Mouse (Mus musculus): ENCODE data around the gene Tmem164. TPM values are rescaled to one million over a fixed set of nuclear protein-coding genes. Genes with fewer than 3 reads are reported as not detected.

Tmem164 gene
- polyA plus RNA-seq, 1 experiment from 2014 or later = 36.4 TPM

DNA sequence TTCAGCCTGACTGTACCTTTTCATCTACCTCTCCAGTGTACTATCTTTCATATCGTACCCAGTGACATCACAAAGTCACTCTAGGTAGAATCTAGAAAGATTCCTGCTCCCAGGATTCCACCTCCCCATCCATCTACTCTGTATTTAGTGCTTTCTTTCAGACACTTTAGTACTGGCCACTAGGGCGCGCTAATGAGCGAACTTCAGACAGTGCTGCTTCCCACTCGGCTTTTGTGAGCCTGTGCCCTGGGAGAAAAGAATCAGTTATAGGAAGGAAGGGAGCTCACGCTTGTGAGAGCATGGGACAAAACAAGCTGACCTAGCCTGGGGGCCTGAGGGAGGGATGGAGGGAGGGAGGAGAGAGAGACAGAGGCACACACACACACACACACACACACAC is 131.9 kb downstream of the Tmem164 start:
- Histone ChIP-seq H3K9me3 (ENCODE audit: control insufficient read depth, low read length) (no peaks in the 10 kb centered on the region), H3K4me2 (ENCODE audit: low read depth, severe bottlenecking) (no peak overlapping the region), H3K4me1 (ENCODE audit: control insufficient read depth, insufficient read depth, low read length) (no peaks in the 10 kb centered on the region), H3K9ac (ENCODE audit: low read length) (no peak overlapping the region), H3K27me3 (ENCODE audit: control insufficient read depth, insufficient read depth, low read length) (no peaks in the 10 kb centered on the region), H3K27ac (replicated peaks; ENCODE audit: low read depth, low read length) (no peak overlapping the region), H3K4me3 (ENCODE audit: low read depth, low read length) (no peak overlapping the region), H3K36me3 (ENCODE audit: control insufficient read depth, insufficient read depth, low read length) (no peaks in the 10 kb centered on the region)
- ATAC-seq (ENCODE audit: insufficient number of reproducible peaks, low FRiP score, low TSS enrichment, low read depth) = no peak
- WGBS = 25% methylated on average over 6 of the region's 6 CpGs
- peak; percentile 50 for DNase-seq (ENCODE audit: low spot score)

DNA sequence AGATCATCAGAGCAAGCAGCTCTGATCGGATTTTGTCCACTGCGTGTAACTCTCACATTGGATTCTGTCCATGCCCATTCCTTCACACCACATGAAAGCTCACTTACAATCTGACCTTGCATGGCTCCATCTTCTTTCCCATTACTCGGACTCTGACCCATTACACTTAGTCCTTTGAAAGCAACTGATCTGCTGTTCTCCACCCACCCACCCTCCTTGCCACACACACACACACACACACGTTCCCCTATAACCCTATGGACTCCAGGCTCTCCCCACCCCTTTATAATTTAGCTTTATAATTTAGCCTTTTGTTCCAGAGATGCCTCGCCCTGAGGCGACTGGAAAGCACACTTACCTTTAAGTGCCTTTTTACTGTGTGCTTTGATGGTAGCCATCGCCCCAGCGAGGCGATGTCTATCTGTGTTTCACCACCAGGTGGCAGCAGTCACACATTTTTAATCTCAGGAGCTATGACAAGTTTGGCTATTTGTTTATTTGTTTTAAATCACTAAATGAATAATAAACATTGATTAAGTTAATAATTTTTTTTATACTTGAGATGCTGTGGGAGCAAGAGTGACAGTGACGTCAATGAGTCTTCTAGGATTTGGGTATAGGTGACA is 137.0 kb downstream of the Tmem164 start:
- no peak overlapping the region for H3K9ac ChIP-seq (ENCODE audit: low read length)
- 37% methylated on average over 10 of the region's 10 CpGs for whole genome bisulfite sequencing
- no peak overlapping the region for H3K4me2 ChIP-seq (ENCODE audit: low read depth, severe bottlenecking)
- no peak overlapping the region for H3K4me3 ChIP-seq (ENCODE audit: low read depth, low read length)
- no peak overlapping the region for H3K27ac ChIP-seq (replicated peaks; ENCODE audit: low read depth, low read length)
- H3K36me3 ChIP-seq (ENCODE audit: control insufficient read depth, insufficient read depth, low read length) = no peaks in the 10 kb centered on the region
- DNase-seq (ENCODE audit: low spot score) = peak; percentile 70
- H3K9me3 ChIP-seq (ENCODE audit: control insufficient read depth, low read length) = no peaks in the 10 kb centered on the region
- no peak for ATAC-seq (ENCODE audit: insufficient number of reproducible peaks, low FRiP score, low TSS enrichment, low read depth)
- no peaks in the 10 kb centered on the region for H3K27me3 ChIP-seq (ENCODE audit: control insufficient read depth, insufficient read depth, low read length)
- 0 out of 2 replicates have a peak, but pooled peaks cover 2% of the 10 kb centered on the region for H3K4me1 ChIP-seq (ENCODE audit: control insufficient read depth, insufficient read depth, low read length)

DNA sequence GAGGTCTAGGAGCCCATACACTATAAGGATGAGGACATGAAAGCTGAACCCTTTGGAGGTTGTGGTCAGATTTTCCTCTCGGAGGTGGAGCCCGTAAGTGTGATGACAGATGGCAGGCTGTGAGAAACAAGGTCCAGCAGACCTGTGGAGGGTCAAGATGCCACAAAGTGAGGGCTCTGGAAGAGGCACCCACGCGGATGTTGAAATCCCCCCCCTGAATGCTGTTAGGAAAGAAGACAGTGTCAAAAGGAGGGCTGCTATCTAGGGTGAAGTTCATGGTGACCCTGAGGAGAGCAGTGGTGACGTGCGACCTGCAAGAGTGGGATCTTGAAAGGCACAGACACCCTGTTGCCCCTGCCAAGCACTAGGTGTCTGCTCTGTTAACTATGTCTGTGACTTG is 140.0 kb downstream of the Tmem164 start:
- DNase-seq (ENCODE audit: low spot score) (no peak), ATAC-seq (ENCODE audit: insufficient number of reproducible peaks, low FRiP score, low TSS enrichment, low read depth) (no peak)
- Histone ChIP-seq H3K27ac (replicated peaks; ENCODE audit: low read depth, low read length) (no peak overlapping the region), H3K4me1 (ENCODE audit: control insufficient read depth, insufficient read depth, low read length) (0 out of 2 replicates have a peak, but pooled peaks cover 3% of the 10 kb centered on the region), H3K27me3 (ENCODE audit: control insufficient read depth, insufficient read depth, low read length) (no peaks in the 10 kb centered on the region), H3K9me3 (ENCODE audit: control insufficient read depth, low read length) (no peaks in the 10 kb centered on the region), H3K4me3 (ENCODE audit: low read depth, low read length) (no peak overlapping the region), H3K36me3 (ENCODE audit: control insufficient read depth, insufficient read depth, low read length) (no peaks in the 10 kb centered on the region), H3K4me2 (ENCODE audit: low read depth, severe bottlenecking) (no peak overlapping the region), H3K9ac (ENCODE audit: low read length) (no peak overlapping the region)
- 62% methylated on average over 6 of the region's 6 CpGs for WGBS

DNA sequence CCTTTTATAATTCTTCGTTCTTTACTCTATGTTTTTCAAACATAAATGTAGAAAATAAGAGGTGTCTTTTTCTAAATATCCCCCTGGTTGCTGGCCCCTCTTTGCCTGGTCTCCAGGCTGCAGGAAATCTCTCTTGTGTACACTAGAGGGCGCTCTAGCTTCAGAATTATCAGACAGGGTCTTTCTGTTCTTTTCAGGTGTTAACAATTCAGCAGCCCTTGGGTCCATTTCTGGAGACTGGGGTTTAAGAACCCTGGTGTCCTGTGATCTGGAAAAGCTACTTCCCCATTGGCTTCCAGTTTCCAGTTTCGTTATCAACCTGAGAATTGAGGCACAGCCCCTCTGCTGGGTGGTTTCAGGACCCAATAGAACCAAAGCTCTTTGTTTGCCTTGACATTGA is 140.6 kb downstream of the Tmem164 start:
- DNase-seq (ENCODE audit: low spot score) = no peak
- 36% methylated on average over 3 of the region's 3 CpGs for WGBS
- H3K4me1 ChIP-seq (ENCODE audit: control insufficient read depth, insufficient read depth, low read length) = 0 out of 2 replicates have a peak, but pooled peaks cover 3% of the 10 kb centered on the region
- H3K4me2 ChIP-seq (ENCODE audit: low read depth, severe bottlenecking) = no peak overlapping the region
- H3K27me3 ChIP-seq (ENCODE audit: control insufficient read depth, insufficient read depth, low read length) = no peaks in the 10 kb centered on the region
- ATAC-seq (ENCODE audit: insufficient number of reproducible peaks, low FRiP score, low TSS enrichment, low read depth) = no peak
- H3K27ac ChIP-seq (replicated peaks; ENCODE audit: low read depth, low read length) = no peak overlapping the region
- no peak overlapping the region for H3K4me3 ChIP-seq (ENCODE audit: low read depth, low read length)
- H3K9ac ChIP-seq (ENCODE audit: low read length) = no peak overlapping the region
- H3K36me3 ChIP-seq (ENCODE audit: control insufficient read depth, insufficient read depth, low read length) = no peaks in the 10 kb centered on the region
- no peaks in the 10 kb centered on the region for H3K9me3 ChIP-seq (ENCODE audit: control insufficient read depth, low read length)

DNA sequence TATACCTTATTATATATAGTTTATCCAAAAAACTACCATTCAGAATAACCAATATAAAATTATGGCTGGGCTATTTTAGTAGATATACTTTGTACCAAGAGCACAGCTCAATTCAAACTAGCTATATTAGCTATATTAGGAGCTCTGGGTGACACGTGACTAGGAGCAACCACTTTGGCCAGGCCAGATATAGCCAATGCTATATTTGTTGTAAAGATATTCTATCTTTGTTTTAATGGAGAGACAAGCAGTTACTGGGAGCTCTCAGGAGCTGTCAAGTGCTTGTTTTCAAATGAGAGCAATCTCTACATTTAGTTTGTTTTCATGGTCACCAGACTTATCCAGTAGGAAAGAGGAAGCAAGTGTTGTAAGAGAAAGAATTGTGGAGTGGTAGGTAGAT is 144.1 kb downstream of the Tmem164 start:
- no peak overlapping the region for H3K27ac ChIP-seq (replicated peaks; ENCODE audit: low read depth, low read length)
- WGBS = 84% methylated on average over 1 of the region's 1 CpGs

DNA sequence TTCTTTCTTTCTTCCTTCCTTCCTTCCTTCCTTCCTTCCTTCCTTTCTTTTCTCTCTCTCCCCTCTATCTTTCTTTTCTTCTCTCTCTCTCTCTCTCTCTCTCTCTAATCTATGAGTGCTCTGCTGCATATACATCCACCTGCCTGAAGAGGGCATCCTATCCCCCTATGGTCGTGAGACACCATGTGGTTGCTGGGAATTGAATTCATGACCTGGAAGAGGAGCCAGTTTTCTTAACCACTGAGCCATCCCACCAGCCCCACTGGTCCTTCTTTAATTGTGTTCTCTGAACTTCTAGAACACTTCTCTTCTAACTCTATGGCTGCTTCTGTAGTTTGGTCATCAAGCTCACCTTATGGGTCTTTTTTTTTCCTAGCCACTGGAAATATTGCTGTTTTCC is 146.4 kb downstream of the Tmem164 start:
- H3K4me3 ChIP-seq (ENCODE audit: low read depth, low read length) = no peak overlapping the region
- H3K4me2 ChIP-seq (ENCODE audit: low read depth, severe bottlenecking) = no peak overlapping the region
- WGBS = 42% methylated on average over 1 of the region's 1 CpGs
- H3K27ac ChIP-seq (replicated peaks; ENCODE audit: low read depth, low read length) = no peak overlapping the region
- no peaks in the 10 kb centered on the region for H3K36me3 ChIP-seq (ENCODE audit: control insufficient read depth, insufficient read depth, low read length)
- ATAC-seq (ENCODE audit: insufficient number of reproducible peaks, low FRiP score, low TSS enrichment, low read depth) = no peak
- H3K9me3 ChIP-seq (ENCODE audit: control insufficient read depth, low read length) = no peaks in the 10 kb centered on the region
- H3K4me1 ChIP-seq (ENCODE audit: control insufficient read depth, insufficient read depth, low read length) = 0 out of 2 replicates have a peak, but pooled peaks cover 3% of the 10 kb centered on the region
- no peak overlapping the region for H3K9ac ChIP-seq (ENCODE audit: low read length)
- H3K27me3 ChIP-seq (ENCODE audit: control insufficient read depth, insufficient read depth, low read length) = no peaks in the 10 kb centered on the region
- no peak for DNase-seq (ENCODE audit: low spot score)

More for the DNA sequence above, 144.1 kb downstream of the Tmem164 start:
- H3K4me3 ChIP-seq (ENCODE audit: low read depth, low read length) = no peak overlapping the region
- no peaks in the 10 kb centered on the region for H3K9me3 ChIP-seq (ENCODE audit: control insufficient read depth, low read length)
- no peaks in the 10 kb centered on the region for H3K27me3 ChIP-seq (ENCODE audit: control insufficient read depth, insufficient read depth, low read length)
- ATAC-seq (ENCODE audit: insufficient number of reproducible peaks, low FRiP score, low TSS enrichment, low read depth) (no peak), DNase-seq (ENCODE audit: low spot score) (no peak)
- 0 out of 2 replicates have a peak, but pooled peaks cover 3% of the 10 kb centered on the region for H3K4me1 ChIP-seq (ENCODE audit: control insufficient read depth, insufficient read depth, low read length)
- no peaks in the 10 kb centered on the region for H3K36me3 ChIP-seq (ENCODE audit: control insufficient read depth, insufficient read depth, low read length)
- no peak overlapping the region for H3K4me2 ChIP-seq (ENCODE audit: low read depth, severe bottlenecking)
- H3K9ac ChIP-seq (ENCODE audit: low read length) = no peak overlapping the region

DNA sequence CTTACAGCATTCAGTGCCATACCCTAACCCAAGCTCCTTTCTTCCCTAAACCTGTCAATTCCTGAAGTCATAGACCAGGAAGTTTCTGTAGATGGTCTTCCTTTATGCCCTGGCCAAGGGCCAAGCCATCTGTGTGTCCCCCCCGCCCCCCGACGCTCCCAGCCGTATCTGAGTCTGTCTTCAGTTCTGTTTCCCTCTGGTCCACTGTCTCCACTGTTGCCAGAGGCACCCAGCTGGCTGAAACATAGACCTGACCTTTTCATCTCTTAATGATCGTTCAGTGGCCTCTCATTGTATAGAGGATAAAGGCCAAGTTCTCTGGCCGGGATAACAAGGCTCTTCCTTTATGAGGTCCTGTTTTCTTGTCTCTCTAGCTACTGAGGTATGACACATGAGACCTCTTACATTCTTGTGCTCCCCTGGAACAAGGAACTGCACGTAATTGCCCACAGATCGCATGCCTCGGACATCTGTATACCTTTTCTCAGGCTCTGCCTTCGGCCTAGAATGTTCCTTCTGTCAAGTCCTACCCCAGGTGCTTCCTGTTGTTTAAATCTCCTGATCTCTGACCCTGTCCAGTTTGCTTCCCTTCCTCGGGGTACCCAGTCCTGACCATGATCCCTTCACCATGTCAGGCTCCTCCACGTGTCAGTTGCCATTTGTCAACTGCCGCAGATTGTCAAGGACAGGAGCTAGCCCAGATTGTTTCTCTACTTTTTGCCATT is 147.1 kb downstream of the Tmem164 start:
- whole genome bisulfite sequencing = 78% methylated on average over 13 of the region's 13 CpGs
- Histone ChIP-seq H3K27ac (replicated peaks; ENCODE audit: low read depth, low read length) (no peak overlapping the region), H3K4me3 (ENCODE audit: low read depth, low read length) (no peak overlapping the region), H3K36me3 (ENCODE audit: control insufficient read depth, insufficient read depth, low read length) (no peaks in the 10 kb centered on the region), H3K4me1 (ENCODE audit: control insufficient read depth, insufficient read depth, low read length) (no peaks in the 10 kb centered on the region), H3K27me3 (ENCODE audit: control insufficient read depth, insufficient read depth, low read length) (no peaks in the 10 kb centered on the region), H3K9ac (ENCODE audit: low read length) (no peak overlapping the region), H3K4me2 (ENCODE audit: low read depth, severe bottlenecking) (no peak overlapping the region), H3K9me3 (ENCODE audit: control insufficient read depth, low read length) (no peaks in the 10 kb centered on the region)
- DNase-seq (ENCODE audit: low spot score) (no peak), ATAC-seq (ENCODE audit: insufficient number of reproducible peaks, low FRiP score, low TSS enrichment, low read depth) (no peak)

DNA sequence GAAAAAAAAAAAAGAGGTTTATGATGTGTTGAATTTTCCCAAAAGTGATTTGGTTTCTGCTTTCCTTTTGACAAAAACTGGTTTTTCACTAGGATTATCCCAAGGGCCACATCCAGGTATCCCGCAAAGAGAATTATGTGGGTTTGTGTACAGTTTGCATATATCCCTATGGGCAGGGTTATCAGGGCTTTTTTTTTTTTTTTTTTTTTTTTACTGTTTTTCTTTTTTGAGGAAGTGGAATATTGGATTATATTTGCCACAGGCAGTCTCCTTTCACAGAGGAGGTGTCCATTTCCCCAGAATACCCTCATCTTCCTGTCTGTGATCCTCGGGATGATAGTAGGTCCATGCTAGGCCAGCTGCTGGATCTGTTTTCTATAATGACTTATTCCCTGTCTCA is 148.1 kb downstream of the Tmem164 start:
- H3K4me2 ChIP-seq (ENCODE audit: low read depth, severe bottlenecking) = no peak overlapping the region
- H3K9me3 ChIP-seq (ENCODE audit: control insufficient read depth, low read length) = no peaks in the 10 kb centered on the region
- no peak overlapping the region for H3K4me3 ChIP-seq (ENCODE audit: low read depth, low read length)
- no peak overlapping the region for H3K27ac ChIP-seq (replicated peaks; ENCODE audit: low read depth, low read length)
- H3K4me1 ChIP-seq (ENCODE audit: control insufficient read depth, insufficient read depth, low read length) = no peaks in the 10 kb centered on the region
- no peaks in the 10 kb centered on the region for H3K36me3 ChIP-seq (ENCODE audit: control insufficient read depth, insufficient read depth, low read length)
- DNase-seq (ENCODE audit: low spot score) (no peak), ATAC-seq (ENCODE audit: insufficient number of reproducible peaks, low FRiP score, low TSS enrichment, low read depth) (no peak)
- no peak overlapping the region for H3K9ac ChIP-seq (ENCODE audit: low read length)
- WGBS = 82% methylated on average over 2 of the region's 2 CpGs
- H3K27me3 ChIP-seq (ENCODE audit: control insufficient read depth, insufficient read depth, low read length) = no peaks in the 10 kb centered on the region

All from limb, embryonic 11.5 days (tissue).